Mouse (Mus musculus): Measurements from ENCODE around the gene Slc38a9.

DNA sequence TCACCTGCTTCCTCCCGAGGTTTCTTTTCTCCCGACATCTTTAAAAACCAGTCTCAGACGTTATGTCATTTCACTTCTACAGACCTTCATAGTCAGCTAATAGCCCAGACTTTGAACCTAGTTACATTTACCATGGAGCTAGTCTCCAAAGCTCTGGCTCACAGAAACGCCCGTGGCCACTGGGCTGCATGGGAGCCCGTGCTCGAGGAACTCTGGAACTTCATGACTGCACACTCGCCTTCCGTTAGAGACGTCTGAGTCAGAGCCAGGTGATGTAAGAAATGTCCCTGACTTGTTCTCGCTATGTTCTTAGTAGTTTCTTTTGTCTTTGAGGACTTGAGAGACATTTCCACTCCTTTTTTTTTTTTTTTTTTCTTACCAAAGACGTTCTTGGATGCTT, 72.8 kb downstream of the Slc38a9 start:
- no peak for TF ChIP-seq CTCF (IDR thresholded peaks at IDR 0.05; ENCODE audit: borderline replicate concordance, control insufficient read depth, extremely low read depth, insufficient read depth, low read length, poor library complexity)
- no peak for TF ChIP-seq POLR2A (IDR thresholded peaks at IDR 0.05; ENCODE audit: control insufficient read depth, extremely low read depth, insufficient read depth, low read length, poor library complexity)
